Mouse (Mus musculus) 3134 (cell line): ENCODE results near the gene Gm10024.
"Not testable (repeated sequence)": the region's sequence is repeated elsewhere in the genome, so short reads cannot be mapped to it uniquely, and the experiment has no call there.

Experiments
- DNase-seq: peaks from one replicate; pipeline ENCODE4 v3.0.0-alpha.2; 2011; ENCODE audit warnings: low spot score; ENCODE audit not compliant: insufficient read length; ENCODE audit errors: extremely low read depth

Gene Gm10024

GRCm38 (mm10) chr10:77728280-77728679, 17.0 kb downstream of the Gm10024 start:
- DNase-seq = no peak

DNA sequence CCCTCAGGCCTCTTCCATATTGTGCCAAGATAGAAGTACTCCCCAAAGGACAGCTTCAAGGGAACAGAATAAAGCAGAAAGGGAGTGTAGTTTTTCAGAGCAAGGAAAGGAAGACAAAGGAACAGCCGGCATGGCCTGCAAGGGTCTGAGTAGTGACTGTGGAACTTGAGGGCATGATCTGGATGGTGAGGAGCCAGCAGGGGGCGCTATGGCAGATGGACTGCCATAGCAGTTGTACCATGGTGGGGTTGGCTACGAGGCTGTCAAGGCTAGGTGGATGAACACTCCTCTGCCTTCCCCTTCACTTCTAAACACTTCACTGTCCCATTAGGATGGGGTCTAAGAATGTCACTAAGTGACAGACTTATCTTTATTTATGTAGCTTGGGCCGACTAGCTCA, 18.0 kb downstream of the Gm10024 start:
- no peak for DNase-seq

DNA sequence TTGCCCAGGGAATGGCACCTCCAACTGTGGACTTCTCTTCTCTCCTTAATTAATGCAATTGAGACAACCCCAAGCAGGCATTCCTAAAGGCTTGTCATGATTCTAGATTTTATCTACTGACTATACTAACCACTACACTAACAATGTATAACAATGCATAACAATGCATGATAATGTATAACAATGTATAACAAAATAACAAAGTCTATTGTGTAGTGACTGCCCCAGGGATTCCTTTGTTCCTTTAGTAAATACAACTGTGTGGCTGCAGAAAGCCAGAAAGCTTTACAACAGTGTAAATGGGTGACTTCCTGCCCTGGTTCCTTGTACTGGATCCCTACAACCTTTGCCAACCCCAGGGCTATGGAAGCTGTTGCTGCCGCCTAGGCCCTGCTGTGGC, 24.7 kb downstream of the Gm10024 start:
- DNase-seq = no peak

DNA sequence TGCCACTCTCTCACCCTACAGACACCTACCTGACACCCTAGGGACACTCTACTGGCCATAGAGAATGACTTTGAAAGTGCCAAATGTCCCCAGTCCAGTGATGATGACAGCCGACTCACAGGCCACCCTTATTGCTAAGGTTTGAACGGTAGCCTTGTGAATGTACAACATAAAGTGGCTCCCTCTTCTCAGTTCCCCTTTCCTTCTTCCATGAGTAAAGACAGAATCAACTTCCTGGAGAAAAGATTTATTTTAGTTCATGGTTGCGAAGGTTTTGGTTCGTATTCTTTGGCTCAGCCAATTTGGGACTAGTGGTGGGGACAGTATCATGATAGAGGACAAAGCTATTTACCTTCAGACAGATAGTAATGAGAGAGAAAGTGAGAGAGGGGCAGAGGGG, 27.7 kb downstream of the Gm10024 start:
- DNase-seq = no peak

- DNase-seq = not testable (repeated sequence)
Measured at GRCm38 (mm10) chr10:77741924-77742688, 30.8 kb downstream of the Gm10024 start, which contains the start of gene Gm18596. Gm18596 (minus strand) TSS chr10:77742638.

- not testable (repeated sequence) for DNase-seq
Measured at GRCm38 (mm10) chr10:77750686-77751085, 39.4 kb downstream of the Gm10024 start.

- not testable (repeated sequence) for DNase-seq
Measured at GRCm38 (mm10) chr10:77751254-77751653, 40.0 kb downstream of the Gm10024 start, which contains the start of gene Gm9736. Gm9736 (minus strand) TSS chr10:77751354.

DNA sequence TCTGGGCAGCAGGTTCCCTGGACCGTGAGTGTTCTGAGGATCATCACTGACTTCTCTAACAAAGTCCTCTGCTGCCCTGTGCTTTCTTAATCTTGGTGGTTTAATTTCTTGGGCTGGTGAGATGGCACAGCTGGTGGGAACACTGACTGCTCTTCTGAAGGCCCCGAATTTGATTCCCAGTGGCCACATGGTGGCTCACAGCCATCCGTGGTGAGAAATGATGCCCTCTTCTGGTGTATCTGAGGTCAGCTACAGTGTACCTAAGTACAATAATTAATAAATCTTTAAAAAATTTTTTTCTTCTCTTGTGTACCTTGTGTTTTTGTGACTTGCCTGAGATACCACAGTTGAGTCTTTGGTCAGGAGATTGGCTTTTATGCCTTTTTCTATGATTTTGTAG, 41.1 kb downstream of the Gm10024 start:
- DNase-seq = not testable (repeated sequence)

GRCm38 (mm10) chr10:77753448-77753847, 42.2 kb downstream of the Gm10024 start:
- no peak for DNase-seq

GRCm38 (mm10) chr10:77759582-77759981, 48.3 kb downstream of the Gm10024 start, which contains the start of gene Gm3233:
Gm3233 (minus strand) TSS chr10:77759682.
- DNase-seq = not testable (repeated sequence)
